8 mouse cellular contexts compared by ENCODE assay signal in the genomic region with DNA sequence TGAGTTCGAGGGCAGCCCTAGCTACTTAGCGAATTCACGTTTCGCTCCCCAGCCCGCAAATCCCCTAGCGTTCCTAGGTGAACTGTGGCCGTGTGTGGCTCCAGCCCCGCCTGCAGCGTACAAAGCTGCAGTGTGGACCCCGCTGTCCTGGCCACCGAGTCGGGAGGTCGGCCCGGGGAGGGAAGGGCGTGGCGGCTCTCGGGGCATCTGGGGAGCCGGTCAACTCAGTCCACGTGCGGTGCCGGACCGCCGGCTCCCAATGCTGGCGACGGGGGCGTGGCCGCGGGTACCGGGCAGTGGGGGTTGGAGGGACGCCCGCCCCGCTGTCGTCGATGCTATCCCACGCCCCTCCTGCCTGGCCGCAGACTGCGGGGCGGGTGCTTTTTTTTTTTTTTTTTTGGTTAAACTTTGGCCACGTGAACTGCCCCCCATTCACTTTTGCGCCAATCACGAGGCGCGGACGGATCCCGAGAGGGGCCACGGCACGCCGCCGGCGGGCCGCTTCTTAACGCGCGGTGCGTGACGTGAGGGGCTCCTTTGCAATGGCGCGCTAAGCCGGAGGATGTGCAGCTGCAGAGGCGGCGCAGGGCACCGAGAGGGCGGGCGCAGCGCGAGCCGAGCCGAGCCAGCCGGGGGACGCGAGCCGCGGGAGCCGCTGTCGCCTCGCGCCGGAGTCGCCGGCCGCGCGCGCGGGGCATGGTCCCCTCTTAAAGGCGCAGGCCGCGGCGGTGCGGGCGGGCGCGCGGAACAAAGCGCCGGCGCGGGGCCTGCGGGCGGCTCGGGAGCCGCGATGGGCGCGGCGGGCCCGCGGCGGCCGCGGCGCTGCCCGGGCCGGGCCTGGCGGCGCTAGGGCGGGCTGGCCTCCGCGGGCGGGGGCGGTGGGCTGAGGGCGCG. TPM values are rescaled to one million over a fixed set of nuclear protein-coding genes. Genes with fewer than 3 reads are reported as not detected.
A peak's percentile ranks its signal among the peaks of the same experiment; 100 is the strongest.
DNase-seq lines count a peak whose midpoint lies in the region; ATAC-seq and TF ChIP-seq lines count a peak whose summit lies in the region.

Chsy1 (plus strand) TSS at position 555 of the 894 bp plus-strand sequence.

- H3K27ac ChIP-seq in embryonic fibroblast, embryonic 13.5 days (ENCODE audit: insufficient read depth, low read length) = peak within 1 kb of the TSS; percentile 86
- H3K27ac ChIP-seq in heart, embryonic 10.5 days = peak within 1 kb of the TSS; percentile 97
- peak within 1 kb of the TSS; percentile 89 for H3K27ac ChIP-seq in kidney, embryonic 14.5 days (ENCODE audit: low read depth, low read length)
- peak within 1 kb of the TSS; percentile 96 for H3K27ac ChIP-seq in limb, embryonic 15.5 days
- peak within 1 kb of the TSS; percentile 91 for H3K27ac ChIP-seq in midbrain, postnatal 0 days (ENCODE audit: low read depth, low read length)

- no peaks in the 10 kb centered on the region for H3K9me3 ChIP-seq in heart, embryonic 10.5 days
- no peaks in the 10 kb centered on the region for H3K9me3 ChIP-seq in kidney, embryonic 14.5 days (ENCODE audit: control insufficient read depth, low read length)
- no peaks in the 10 kb centered on the region for H3K9me3 ChIP-seq in limb, embryonic 15.5 days
- H3K9me3 ChIP-seq in midbrain, postnatal 0 days (ENCODE audit: low read length) = no peaks in the 10 kb centered on the region

- H3K4me1 ChIP-seq in embryonic fibroblast, embryonic 13.5 days (ENCODE audit: control insufficient read depth, insufficient read depth, low read length) = peaks cover 9% of the 10 kb centered on the region
- H3K4me1 ChIP-seq in heart, embryonic 10.5 days = peaks cover 20% of the 10 kb centered on the region
- H3K4me1 ChIP-seq in kidney, embryonic 14.5 days (ENCODE audit: control insufficient read depth, insufficient read depth, low read length) = peaks cover 9% of the 10 kb centered on the region; the same call in 1 of the 2 replicates
- H3K4me1 ChIP-seq in limb, embryonic 15.5 days = peaks cover 33% of the 10 kb centered on the region
- H3K4me1 ChIP-seq in midbrain, postnatal 0 days (ENCODE audit: insufficient read depth, low read length) = peaks cover 4% of the 10 kb centered on the region; the same call in 1 of the 2 replicates

- H3K4me2 ChIP-seq in kidney, embryonic 14.5 days (replicated peaks; ENCODE audit: low read depth, low read length) = peak within 1 kb of the TSS; percentile 68
- peak within 1 kb of the TSS; percentile 90 for H3K4me2 ChIP-seq in limb, embryonic 15.5 days
- H3K4me2 ChIP-seq in midbrain, postnatal 0 days (ENCODE audit: low read depth, low read length, poor library complexity, severe bottlenecking) = peak within 1 kb of the TSS; percentile 92

- peak; percentile 80 for TF ChIP-seq POLR2A in embryonic fibroblast, embryonic 13.5 days (IDR thresholded peaks at IDR 0.05; ENCODE audit: low read depth, low read length)

- peak; percentile 89 for ATAC-seq in kidney, embryonic 14.5 days (ENCODE audit: low FRiP score, low TSS enrichment)
- ATAC-seq in limb, embryonic 15.5 days (ENCODE audit: insufficient number of reproducible peaks, low FRiP score, low TSS enrichment, low read depth) = peak; percentile 88
- ATAC-seq in midbrain, postnatal 0 days (ENCODE audit: low FRiP score) = peak; percentile 91

- 9% methylated on average over 122 of the region's 123 CpGs for WGBS in heart, embryonic 10.5 days
- WGBS in kidney, embryonic 14.5 days = 1% methylated on average over 80 of the region's 123 CpGs
- WGBS in limb, embryonic 15.5 days = under 1% methylated on average over 78 of the region's 123 CpGs
- WGBS in midbrain, postnatal 0 days = under 1% methylated on average over 54 of the region's 123 CpGs

- no peaks in the 10 kb centered on the region for H3K27me3 ChIP-seq in heart, embryonic 10.5 days (ENCODE audit: insufficient read depth, poor library complexity, severe bottlenecking)
- no peaks in the 10 kb centered on the region for H3K27me3 ChIP-seq in kidney, embryonic 14.5 days (ENCODE audit: control insufficient read depth, insufficient read depth, low read length)
- no peaks in the 10 kb centered on the region for H3K27me3 ChIP-seq in limb, embryonic 15.5 days
- no peaks in the 10 kb centered on the region for H3K27me3 ChIP-seq in midbrain, postnatal 0 days (ENCODE audit: insufficient read depth, low read length)

- DNase-seq in B cell, adult 2 months = peak; percentile 88 to 89
- peak; percentile 95 for DNase-seq in brain, adult 2 months (ENCODE audit: low read depth, low spot score)
- DNase-seq in heart, embryonic 10.5 days (ENCODE audit: low spot score) = peak; percentile 94
- DNase-seq in midbrain, postnatal 0 days (ENCODE audit: low spot score) = peak; percentile 95
- peak; percentile 73 to 83 for DNase-seq in spleen, postnatal 14 days (ENCODE audit: low spot score in 2 of 2)

- H3K36me3 ChIP-seq in heart, embryonic 10.5 days = peaks cover 1% of the 10 kb centered on the region; the same call in 1 of the 2 replicates
- no peaks in the 10 kb centered on the region; the same call in 1 of the 2 replicates for H3K36me3 ChIP-seq in kidney, embryonic 14.5 days (ENCODE audit: control insufficient read depth, insufficient read depth, low read length)
- H3K36me3 ChIP-seq in limb, embryonic 15.5 days = no peaks in the 10 kb centered on the region
- H3K36me3 ChIP-seq in midbrain, postnatal 0 days (ENCODE audit: insufficient read depth, low read length) = no peaks in the 10 kb centered on the region

- no peak for TF ChIP-seq CTCF in embryonic fibroblast, embryonic 13.5 days (IDR thresholded peaks at IDR 0.05; ENCODE audit: borderline replicate concordance, insufficient read depth, low read length)
- TF ChIP-seq CTCF in midbrain, postnatal 0 days (IDR thresholded peaks at IDR 0.05) = no peak

- H3K4me3 ChIP-seq in embryonic fibroblast, embryonic 13.5 days (ENCODE audit: insufficient read depth, low read length) = peak within 1 kb of the TSS; percentile 91
- peak within 1 kb of the TSS; percentile 97 for H3K4me3 ChIP-seq in heart, embryonic 10.5 days
- peak within 1 kb of the TSS; percentile 92 for H3K4me3 ChIP-seq in kidney, embryonic 14.5 days (ENCODE audit: low read length)
- H3K4me3 ChIP-seq in limb, embryonic 15.5 days = peak within 1 kb of the TSS; percentile 80
- H3K4me3 ChIP-seq in midbrain, postnatal 0 days (ENCODE audit: low read depth, low read length) = peak within 1 kb of the TSS; percentile 92

- H3K9ac ChIP-seq in kidney, embryonic 14.5 days (ENCODE audit: low read depth, low read length) = peak within 1 kb of the TSS; percentile 96
- peak within 1 kb of the TSS; percentile 92 for H3K9ac ChIP-seq in limb, embryonic 15.5 days
- H3K9ac ChIP-seq in midbrain, postnatal 0 days (replicated peaks; ENCODE audit: low read length, poor library complexity, severe bottlenecking) = peak within 1 kb of the TSS; percentile 93

RNA-seq across cellular contexts. Expression of gene Chsy1, which starts in this region (rescaled TPM):
- polyA plus RNA-seq in embryonic fibroblast, embryonic 13.5 days (2011; ENCODE audit: insufficient read length, low read depth, missing spikeins) = 54.3 and 63.2 TPM in 2 replicates
- polyA plus RNA-seq in heart, embryonic 10.5 days (2016; fragmentation: Nextera tagmentation; extraction: Ambion mirVana) = 12.6 and 21.0 TPM in 2 replicates
- 26.0 and 29.7 TPM in 2 replicates for polyA plus RNA-seq in kidney, embryonic 14.5 days (2014; fragmentation: Nextera tagmentation; extraction: Ambion mirVana)
- 16.5 and 19.5 TPM in 2 replicates for polyA plus RNA-seq in limb, embryonic 15.5 days (2015; fragmentation: Nextera tagmentation; extraction: Ambion mirVana)
- 38.9 and 40.3 TPM in 2 replicates for total RNA-seq in midbrain, postnatal 0 days (2014; rRNA removed)
- polyA plus RNA-seq in midbrain, postnatal 0 days (2015; fragmentation: Nextera tagmentation; extraction: Ambion mirVana) = 6.8 and 7.2 TPM in 2 replicates

Comparison
In these comparisons a context has a peak if more than half of its experiments do, and no peak if none do; other contexts are left out.
1. Peak in every context shown above with its lines: DNase-seq, ATAC-seq, H3K4me3 ChIP-seq and H3K27ac ChIP-seq.